Mouse (Mus musculus): Measurements from ENCODE around the gene Ncor1. TPM values are rescaled to one million over a fixed set of nuclear protein-coding genes. Genes with fewer than 3 reads are reported as not detected.

Ncor1 gene
- polyA plus RNA-seq, 1 experiment from 2014 or later: 177 TPM

GRCm38 (mm10) chr11:62269097-62269496, 189.2 kb downstream of the Ncor1 start:
- H3K4me2 ChIP-seq: no peak overlapping the region

DNA sequence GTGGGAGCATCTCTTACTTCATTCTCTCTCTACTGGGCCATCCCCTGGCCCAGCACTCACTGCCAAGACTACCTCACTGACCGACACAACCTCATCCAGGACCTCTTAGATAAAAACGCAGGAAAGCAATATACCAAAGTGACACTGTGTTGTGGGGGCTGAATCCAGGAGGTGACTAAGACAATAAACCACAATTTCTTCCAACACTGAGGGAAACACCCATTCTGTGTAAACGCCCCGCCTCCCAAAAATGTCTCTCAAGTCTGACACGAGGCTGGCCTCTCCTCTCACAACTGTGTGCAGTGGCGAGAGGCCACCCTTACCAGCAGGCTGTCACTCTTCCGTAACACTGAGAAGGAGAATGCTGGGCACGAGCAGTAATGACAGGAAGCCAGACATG, 190.0 kb downstream of the Ncor1 start:
- H3K9ac ChIP-seq: no peak overlapping the region
- no peak overlapping the region for H3K27ac ChIP-seq (ENCODE audit: low read depth)
- ATAC-seq (ENCODE audit: insufficient read depth): no peak
- DNase-seq: no peak
- H3K4me3 ChIP-seq (ENCODE audit: low read depth, low read length): no peak overlapping the region
- 59% methylated on average over 8 of the region's 8 CpGs for WGBS
- no peaks in the 10 kb centered on the region for H3K4me1 ChIP-seq (ENCODE audit: insufficient read depth)
- H3K4me2 ChIP-seq: no peak overlapping the region
- H3K36me3 ChIP-seq (ENCODE audit: insufficient read depth): no peaks in the 10 kb centered on the region
- TF ChIP-seq CTCF (IDR thresholded peaks at IDR 0.05; ENCODE audit: low read depth): no peak
- H3K27me3 ChIP-seq (ENCODE audit: insufficient read depth, low read length): no peaks in the 10 kb centered on the region
- H3K9me3 ChIP-seq (ENCODE audit: low read depth, low read length): no peaks in the 10 kb centered on the region

More at GRCm38 (mm10) chr11:62269097-62269496, 189.2 kb downstream of the Ncor1 start:
- H3K4me1 ChIP-seq (ENCODE audit: insufficient read depth): no peaks in the 10 kb centered on the region
- no peak for TF ChIP-seq CTCF (IDR thresholded peaks at IDR 0.05; ENCODE audit: low read depth)
- H3K4me3 ChIP-seq (ENCODE audit: low read depth, low read length): no peak overlapping the region
- no peaks in the 10 kb centered on the region for H3K27me3 ChIP-seq (ENCODE audit: insufficient read depth, low read length)
- H3K27ac ChIP-seq (ENCODE audit: low read depth): no peak overlapping the region
- H3K9me3 ChIP-seq (ENCODE audit: low read depth, low read length): no peaks in the 10 kb centered on the region
- H3K9ac ChIP-seq: no peak overlapping the region
- DNase-seq (no peak), ATAC-seq (ENCODE audit: insufficient read depth) (no peak)
- WGBS: 54% methylated on average over 12 of the region's 12 CpGs
- no peaks in the 10 kb centered on the region for H3K36me3 ChIP-seq (ENCODE audit: insufficient read depth)

DNA sequence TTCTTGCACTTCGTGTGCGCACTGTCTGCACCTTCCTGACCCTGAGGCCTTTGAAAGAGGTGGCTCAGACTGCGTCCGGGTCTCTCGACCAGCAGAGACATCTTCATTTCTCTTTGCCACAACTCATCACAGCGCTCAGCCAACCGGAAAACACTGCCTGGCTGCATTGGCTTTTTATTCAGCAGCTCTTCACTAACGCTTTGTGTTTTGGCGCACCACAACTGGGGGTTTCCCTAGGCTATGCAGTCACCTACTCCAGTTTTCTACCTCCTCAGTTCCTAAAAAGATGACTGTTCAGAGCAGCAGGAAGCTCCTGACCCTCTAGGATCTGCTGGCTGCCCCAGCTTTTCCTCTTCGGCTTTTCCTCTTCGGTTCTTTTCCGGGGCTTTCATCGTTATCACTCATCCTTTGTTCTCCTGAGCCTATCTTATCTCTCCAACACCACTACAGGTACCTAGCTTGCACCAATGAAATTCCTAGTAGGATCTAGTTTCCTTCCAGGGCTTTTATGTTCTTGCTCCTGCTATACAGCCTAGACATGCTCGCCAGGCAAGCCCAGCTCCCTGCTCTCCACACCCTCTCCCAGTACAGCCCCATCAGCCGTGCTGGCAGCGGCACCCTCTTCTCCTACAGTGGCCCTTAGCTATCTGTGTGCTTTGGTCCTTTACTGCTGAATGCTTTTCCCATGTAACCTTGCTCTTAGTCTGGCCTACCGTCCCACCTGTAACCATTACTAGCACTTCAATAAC, 191.7 kb downstream of the Ncor1 start:
- TF ChIP-seq CTCF (IDR thresholded peaks at IDR 0.05; ENCODE audit: low read depth): no peak
- WGBS: 51% methylated on average over 17 of the region's 17 CpGs
- DNase-seq (no peak), ATAC-seq (ENCODE audit: insufficient read depth) (no peak)
- H3K27me3 ChIP-seq (ENCODE audit: insufficient read depth, low read length): no peaks in the 10 kb centered on the region
- no peak overlapping the region for H3K27ac ChIP-seq (ENCODE audit: low read depth)
- H3K36me3 ChIP-seq (ENCODE audit: insufficient read depth): no peaks in the 10 kb centered on the region
- H3K4me2 ChIP-seq: no peak overlapping the region
- no peak overlapping the region for H3K4me3 ChIP-seq (ENCODE audit: low read depth, low read length)
- H3K4me1 ChIP-seq (ENCODE audit: insufficient read depth): no peaks in the 10 kb centered on the region
- no peaks in the 10 kb centered on the region for H3K9me3 ChIP-seq (ENCODE audit: low read depth, low read length)
- H3K9ac ChIP-seq: no peak overlapping the region

Other genes starting within 250 kb of the Ncor1 start
- 2.0 and 2.9 TPM in 2 replicates for gene Adora2b, start 209.6 kb downstream of the Ncor1 start, polyA plus RNA-seq (2014; fragmentation: Nextera tagmentation; extraction: Ambion mirVana)
- 16.4 and 21.1 TPM in 2 replicates for gene Zswim7, start 177.2 kb downstream of the Ncor1 start, polyA plus RNA-seq (2014; fragmentation: Nextera tagmentation; extraction: Ambion mirVana)
- gene Ttc19, start 177.1 kb downstream of the Ncor1 start, polyA plus RNA-seq (2014; fragmentation: Nextera tagmentation; extraction: Ambion mirVana): 15.0 and 17.0 TPM in 2 replicates
- gene Pigl, start 81 bp downstream of the Ncor1 start, polyA plus RNA-seq (2014; fragmentation: Nextera tagmentation; extraction: Ambion mirVana): 9.6 and 11.5 TPM in 2 replicates
- 18.2 and 18.9 TPM in 2 replicates for gene Cenpv, start 80.7 kb upstream of the Ncor1 start, polyA plus RNA-seq (2014; fragmentation: Nextera tagmentation; extraction: Ambion mirVana)
- 2,928 and 2,952 TPM in 2 replicates for gene Ubb, start 92.6 kb upstream of the Ncor1 start, polyA plus RNA-seq (2014; fragmentation: Nextera tagmentation; extraction: Ambion mirVana)
- 3.9 and 4.2 TPM in 2 replicates for gene Trpv2, start 115.9 kb upstream of the Ncor1 start, polyA plus RNA-seq (2014; fragmentation: Nextera tagmentation; extraction: Ambion mirVana)
- gene Lrrc75a, start 190.0 kb upstream of the Ncor1 start, polyA plus RNA-seq (2014; fragmentation: Nextera tagmentation; extraction: Ambion mirVana): 14.1 and 16.4 TPM in 2 replicates
- gene Mmgt2, start 190.1 kb upstream of the Ncor1 start, polyA plus RNA-seq (2014; fragmentation: Nextera tagmentation; extraction: Ambion mirVana): 42.7 and 42.8 TPM in 2 replicates